Mouse (Mus musculus) kidney, adult 2 months (tissue): ENCODE measurements at regions not wholly inside any gene's neighbourhood (a gene's known extent, or its start where the extent isn't known, plus 50 kb on each side); places are given as distances from the start of the nearest gene placed in this dataset.
"Not testable (repeated sequence)": the region's sequence is repeated elsewhere in the genome, so short reads cannot be mapped to it uniquely, and the experiment has no call there.

ENCODE experiments used
- CTCF ChIP-seq: fragments of 200-500 bp; conservative IDR thresholded peaks from 2 replicates; pipeline ENCODE4 v1.5.1; 2011; ENCODE audit warnings: low read depth, mild to moderate bottlenecking, control low read depth, low read length, moderate library complexity, mixed read lengths; ENCODE audit not compliant: insufficient read depth, insufficient read length
- POLR2A ChIP-seq: fragments of 200-500 bp; IDR thresholded peaks from one replicate; pipeline ENCODE4 v1.6.1; 2011; ENCODE audit warnings: low read depth, low read length, control low read depth

DNA sequence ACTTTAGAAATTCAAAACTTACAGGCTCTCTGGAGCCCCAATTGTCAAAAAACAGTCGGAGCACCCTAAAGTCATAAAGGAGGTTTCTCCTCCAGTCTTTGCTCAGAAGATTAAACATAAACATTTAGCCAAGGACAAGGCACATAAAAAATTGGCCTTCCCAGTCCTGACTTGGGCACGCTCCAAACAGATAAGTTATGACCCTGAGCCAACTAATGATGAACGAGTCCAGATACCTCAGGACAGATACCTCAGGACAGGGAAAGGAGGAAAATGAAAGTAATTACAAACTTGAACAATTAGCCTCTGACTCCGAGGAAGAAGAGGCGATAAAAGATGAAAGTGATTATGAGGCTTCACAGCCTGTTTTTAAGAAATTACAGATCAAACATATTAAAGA lies 190.9 kb upstream of the Mrpl21 start:
- not testable (repeated sequence) for TF ChIP-seq POLR2A, CTCF
